Mouse (Mus musculus): ENCODE data around the gene Adcy7. TPM values are rescaled to one million over a fixed set of nuclear protein-coding genes. Genes with fewer than 3 reads are reported as not detected.

The Adcy7 gene
- polyA plus RNA-seq, 1 experiment from 2014 or later = 1.7 TPM

- no peak overlapping the region for H3K4me3 ChIP-seq (replicated peaks)
- H3K4me2 ChIP-seq (replicated peaks) = no peak overlapping the region
- WGBS = 74% methylated on average over 5 of the region's 5 CpGs
- no peak overlapping the region for H3K27ac ChIP-seq
- H3K4me1 ChIP-seq (replicated peaks) = no peaks in the 10 kb centered on the region
- H3K9ac ChIP-seq (replicated peaks) = no peak overlapping the region
- no peaks in the 10 kb centered on the region for H3K36me3 ChIP-seq
- ATAC-seq = no peak
- H3K9me3 ChIP-seq = no peaks in the 10 kb centered on the region; the same call in 1 of the 2 replicates
- no peaks in the 10 kb centered on the region for H3K27me3 ChIP-seq
Observed at GRCm38 (mm10) chr8:88279220-88279619, 7.0 kb downstream of the Adcy7 start.

GRCm38 (mm10) chr8:88279670-88280069, 7.5 kb downstream of the Adcy7 start:
- H3K4me1 ChIP-seq (replicated peaks) = no peaks in the 10 kb centered on the region
- H3K36me3 ChIP-seq = no peaks in the 10 kb centered on the region
- no peak overlapping the region for H3K4me2 ChIP-seq (replicated peaks)
- H3K9me3 ChIP-seq = no peaks in the 10 kb centered on the region; the same call in 1 of the 2 replicates
- 90% methylated on average over 6 of the region's 6 CpGs for WGBS
- no peak overlapping the region for H3K27ac ChIP-seq
- no peak for ATAC-seq
- H3K4me3 ChIP-seq (replicated peaks) = no peak overlapping the region
- no peaks in the 10 kb centered on the region for H3K27me3 ChIP-seq
- H3K9ac ChIP-seq (replicated peaks) = no peak overlapping the region

- H3K4me3 ChIP-seq (replicated peaks) = no peak overlapping the region
- ATAC-seq = no peak
- no peaks in the 10 kb centered on the region for H3K4me1 ChIP-seq (replicated peaks)
- H3K36me3 ChIP-seq = no peaks in the 10 kb centered on the region
- H3K27me3 ChIP-seq = no peaks in the 10 kb centered on the region
- H3K27ac ChIP-seq = no peak overlapping the region
- H3K9me3 ChIP-seq = no peaks in the 10 kb centered on the region; the same call in 1 of the 2 replicates
- no peak overlapping the region for H3K9ac ChIP-seq (replicated peaks)
- WGBS = 80% methylated on average over 7 of the region's 7 CpGs
- no peak overlapping the region for H3K4me2 ChIP-seq (replicated peaks)
Observed at GRCm38 (mm10) chr8:88280904-88281303, 8.7 kb downstream of the Adcy7 start.

GRCm38 (mm10) chr8:88282684-88283083, 10.5 kb downstream of the Adcy7 start:
- H3K27me3 ChIP-seq = no peaks in the 10 kb centered on the region
- no peak overlapping the region for H3K4me3 ChIP-seq (replicated peaks)
- 63% methylated on average over 8 of the region's 8 CpGs for WGBS
- H3K4me1 ChIP-seq (replicated peaks) = no peaks in the 10 kb centered on the region
- H3K27ac ChIP-seq = no peak overlapping the region
- H3K4me2 ChIP-seq (replicated peaks) = no peak overlapping the region
- no peak overlapping the region for H3K9ac ChIP-seq (replicated peaks)
- no peaks in the 10 kb centered on the region for H3K36me3 ChIP-seq
- ATAC-seq = no peak
- no peaks in the 10 kb centered on the region; the same call in 1 of the 2 replicates for H3K9me3 ChIP-seq

GRCm38 (mm10) chr8:88283243-88284115, 11.3 kb downstream of the Adcy7 start:
- H3K4me2 ChIP-seq (replicated peaks) = no peak overlapping the region
- H3K36me3 ChIP-seq = no peaks in the 10 kb centered on the region
- no peak overlapping the region for H3K27ac ChIP-seq
- H3K9me3 ChIP-seq = no peaks in the 10 kb centered on the region; the same call in 1 of the 2 replicates
- no peak for ATAC-seq
- H3K4me3 ChIP-seq (replicated peaks) = no peak overlapping the region
- H3K27me3 ChIP-seq = no peaks in the 10 kb centered on the region
- no peak overlapping the region for H3K9ac ChIP-seq (replicated peaks)
- no peaks in the 10 kb centered on the region for H3K4me1 ChIP-seq (replicated peaks)
- 87% methylated on average over 13 of the region's 13 CpGs for WGBS

- H3K4me1 ChIP-seq (replicated peaks) = no peaks in the 10 kb centered on the region
- ATAC-seq = no peak
- no peak overlapping the region for H3K4me3 ChIP-seq (replicated peaks)
- no peak overlapping the region for H3K27ac ChIP-seq
- H3K36me3 ChIP-seq = no peaks in the 10 kb centered on the region
- no peak overlapping the region for H3K4me2 ChIP-seq (replicated peaks)
- H3K27me3 ChIP-seq = no peaks in the 10 kb centered on the region
- H3K9ac ChIP-seq (replicated peaks) = no peak overlapping the region
- no peaks in the 10 kb centered on the region; the same call in 1 of the 2 replicates for H3K9me3 ChIP-seq
- WGBS = 60% methylated on average over 7 of the region's 7 CpGs
Observed at GRCm38 (mm10) chr8:88284738-88285137, 12.5 kb downstream of the Adcy7 start.

GRCm38 (mm10) chr8:88285469-88286356, 13.5 kb downstream of the Adcy7 start:
- Histone ChIP-seq H3K4me1 (replicated peaks) (no peaks in the 10 kb centered on the region), H3K9ac (replicated peaks) (no peak overlapping the region), H3K27me3 (no peaks in the 10 kb centered on the region), H3K4me2 (replicated peaks) (no peak overlapping the region), H3K36me3 (no peaks in the 10 kb centered on the region), H3K27ac (no peak overlapping the region), H3K9me3 (no peaks in the 10 kb centered on the region), H3K4me3 (replicated peaks) (no peak overlapping the region)
- 86% methylated on average over 8 of the region's 8 CpGs for WGBS
- ATAC-seq = no peak

GRCm38 (mm10) chr8:88286421-88286960, 14.3 kb downstream of the Adcy7 start:
- Histone ChIP-seq H3K9me3 (no peaks in the 10 kb centered on the region), H3K36me3 (no peaks in the 10 kb centered on the region), H3K27me3 (no peaks in the 10 kb centered on the region), H3K4me2 (replicated peaks) (no peak overlapping the region), H3K9ac (replicated peaks) (no peak overlapping the region), H3K4me1 (replicated peaks) (no peaks in the 10 kb centered on the region), H3K27ac (no peak overlapping the region), H3K4me3 (replicated peaks) (no peak overlapping the region)
- no peak for ATAC-seq
- WGBS = 91% methylated on average over 14 of the region's 14 CpGs

GRCm38 (mm10) chr8:88288622-88289242, 16.5 kb downstream of the Adcy7 start:
- Histone ChIP-seq H3K27me3 (no peaks in the 10 kb centered on the region), H3K4me1 (replicated peaks) (no peaks in the 10 kb centered on the region), H3K4me2 (replicated peaks) (no peak overlapping the region), H3K4me3 (replicated peaks) (no peak overlapping the region), H3K9ac (replicated peaks) (no peak overlapping the region), H3K27ac (no peak overlapping the region), H3K36me3 (no peaks in the 10 kb centered on the region), H3K9me3 (no peaks in the 10 kb centered on the region)
- ATAC-seq = no peak
- WGBS = 70% methylated on average over 12 of the region's 12 CpGs

GRCm38 (mm10) chr8:88289901-88290300, 17.7 kb downstream of the Adcy7 start:
- H3K27ac ChIP-seq = no peak overlapping the region
- H3K36me3 ChIP-seq = no peaks in the 10 kb centered on the region
- WGBS = 63% methylated on average over 1 of the region's 1 CpGs

GRCm38 (mm10) chr8:88290326-88291304, 18.4 kb downstream of the Adcy7 start:
- no peak for ATAC-seq

More at GRCm38 (mm10) chr8:88289901-88290300, 17.7 kb downstream of the Adcy7 start:
- Histone ChIP-seq H3K9me3 (no peaks in the 10 kb centered on the region), H3K27me3 (no peaks in the 10 kb centered on the region), H3K4me2 (replicated peaks) (no peak overlapping the region), H3K9ac (replicated peaks) (no peak overlapping the region), H3K4me3 (replicated peaks) (no peak overlapping the region), H3K4me1 (replicated peaks) (no peaks in the 10 kb centered on the region)
- ATAC-seq = no peak

More at GRCm38 (mm10) chr8:88290326-88291304, 18.4 kb downstream of the Adcy7 start:
- Histone ChIP-seq H3K27me3 (no peaks in the 10 kb centered on the region), H3K9me3 (no peaks in the 10 kb centered on the region), H3K27ac (no peak overlapping the region), H3K36me3 (no peaks in the 10 kb centered on the region), H3K4me3 (replicated peaks) (no peak overlapping the region), H3K4me2 (replicated peaks) (no peak overlapping the region), H3K9ac (replicated peaks) (no peak overlapping the region), H3K4me1 (replicated peaks) (no peaks in the 10 kb centered on the region)
- WGBS = 85% methylated on average over 13 of the region's 13 CpGs

All from midbrain, embryonic 13.5 days (tissue).